Mouse (Mus musculus): ENCODE measurements around the gene Kitl. TPM values are rescaled to one million over a fixed set of nuclear protein-coding genes. Genes with fewer than 3 reads are reported as not detected.
A peak's percentile ranks its signal among the peaks of the same experiment; 100 is the strongest.

Kitl gene
- polyA plus RNA-seq, 1 experiment from 2014 or later = 11.4 TPM

GRCm38 (mm10) chr10:100054006-100054405 lies 38.6 kb downstream of the Kitl start:
- no peaks in the 10 kb centered on the region for H3K4me1 ChIP-seq
- WGBS = 69% methylated on average over 3 of the region's 3 CpGs
- no peaks in the 10 kb centered on the region for H3K9me3 ChIP-seq
- H3K4me3 ChIP-seq = no peak overlapping the region
- H3K9ac ChIP-seq = no peak overlapping the region
- peaks cover 8% of the 10 kb centered on the region; the same call in 1 of the 2 replicates for H3K36me3 ChIP-seq
- no peak for ATAC-seq (ENCODE audit: extremely low read depth, insufficient number of reproducible peaks, low FRiP score, low TSS enrichment)
- H3K4me2 ChIP-seq = no peak overlapping the region
- H3K27ac ChIP-seq (replicated peaks) = no peak overlapping the region
- H3K27me3 ChIP-seq (replicated peaks) = no peaks in the 10 kb centered on the region

- no peaks in the 10 kb centered on the region for H3K9me3 ChIP-seq
- no peak overlapping the region for H3K4me3 ChIP-seq
- ATAC-seq (ENCODE audit: extremely low read depth, insufficient number of reproducible peaks, low FRiP score, low TSS enrichment) = no peak
- H3K27ac ChIP-seq (replicated peaks) = no peak overlapping the region
- WGBS = 83% methylated on average over 2 of the region's 2 CpGs
- no peak overlapping the region for H3K9ac ChIP-seq
- H3K36me3 ChIP-seq = peaks cover 8% of the 10 kb centered on the region; the same call in 1 of the 2 replicates
- H3K27me3 ChIP-seq (replicated peaks) = no peaks in the 10 kb centered on the region
- H3K4me1 ChIP-seq = no peaks in the 10 kb centered on the region
- no peak overlapping the region for H3K4me2 ChIP-seq
Measured at GRCm38 (mm10) chr10:100055082-100055481, 39.7 kb downstream of the Kitl start.

GRCm38 (mm10) chr10:100057106-100057623 lies 41.7 kb downstream of the Kitl start:
- no peaks in the 10 kb centered on the region for H3K27me3 ChIP-seq (replicated peaks)
- no peak overlapping the region for H3K4me2 ChIP-seq
- H3K9me3 ChIP-seq = no peaks in the 10 kb centered on the region
- H3K9ac ChIP-seq = no peak overlapping the region
- no peak overlapping the region for H3K27ac ChIP-seq (replicated peaks)
- 49% methylated on average over 1 of the region's 1 CpGs for WGBS
- peaks cover 5% of the 10 kb centered on the region; the same call in 1 of the 2 replicates for H3K36me3 ChIP-seq
- H3K4me3 ChIP-seq = no peak overlapping the region
- ATAC-seq (ENCODE audit: extremely low read depth, insufficient number of reproducible peaks, low FRiP score, low TSS enrichment) = no peak
- H3K4me1 ChIP-seq = no peaks in the 10 kb centered on the region

GRCm38 (mm10) chr10:100059356-100059755 lies 43.9 kb downstream of the Kitl start:
- Histone ChIP-seq H3K27me3 (replicated peaks) (no peaks in the 10 kb centered on the region), H3K4me1 (no peaks in the 10 kb centered on the region)
- WGBS = 76% methylated on average over 4 of the region's 4 CpGs

GRCm38 (mm10) chr10:100065529-100066301 lies 50.3 kb downstream of the Kitl start:
- Histone ChIP-seq H3K4me1 (no peaks in the 10 kb centered on the region), H3K27me3 (replicated peaks) (no peaks in the 10 kb centered on the region), H3K4me3 (no peak overlapping the region), H3K36me3 (no peaks in the 10 kb centered on the region), H3K9ac (no peak overlapping the region), H3K4me2 (no peak overlapping the region), H3K27ac (replicated peaks) (0 out of 2 replicates have a peak overlapping the region, but pooled peaks have one; percentile 24), H3K9me3 (no peaks in the 10 kb centered on the region)
- no peak; the same call in 1 of the 2 replicates for ATAC-seq (ENCODE audit: extremely low read depth, insufficient number of reproducible peaks, low FRiP score, low TSS enrichment)
- 60% methylated on average over 12 of the region's 12 CpGs for WGBS

More at GRCm38 (mm10) chr10:100059356-100059755, 43.9 kb downstream of the Kitl start:
- H3K36me3 ChIP-seq = no peaks in the 10 kb centered on the region
- no peak for ATAC-seq (ENCODE audit: extremely low read depth, insufficient number of reproducible peaks, low FRiP score, low TSS enrichment)
- H3K9ac ChIP-seq = no peak overlapping the region
- no peak overlapping the region for H3K4me2 ChIP-seq
- H3K27ac ChIP-seq (replicated peaks) = no peak overlapping the region
- no peaks in the 10 kb centered on the region for H3K9me3 ChIP-seq
- H3K4me3 ChIP-seq = no peak overlapping the region

GRCm38 (mm10) chr10:100066374-100066773 lies 50.9 kb downstream of the Kitl start:
- Histone ChIP-seq H3K9me3 (no peaks in the 10 kb centered on the region), H3K27ac (replicated peaks) (0 out of 2 replicates have a peak overlapping the region, but pooled peaks have one; percentile 24), H3K9ac (no peak overlapping the region), H3K36me3 (no peaks in the 10 kb centered on the region), H3K4me3 (no peak overlapping the region), H3K27me3 (replicated peaks) (no peaks in the 10 kb centered on the region), H3K4me1 (no peaks in the 10 kb centered on the region), H3K4me2 (no peak overlapping the region)
- WGBS = 76% methylated on average over 7 of the region's 7 CpGs
- ATAC-seq (ENCODE audit: extremely low read depth, insufficient number of reproducible peaks, low FRiP score, low TSS enrichment) = no peak

- no peaks in the 10 kb centered on the region for H3K27me3 ChIP-seq (replicated peaks)
- H3K9ac ChIP-seq = no peak overlapping the region
- no peaks in the 10 kb centered on the region for H3K4me1 ChIP-seq
- H3K9me3 ChIP-seq = no peaks in the 10 kb centered on the region
- H3K4me2 ChIP-seq = no peak overlapping the region
- H3K27ac ChIP-seq (replicated peaks) = no peak overlapping the region
- no peaks in the 10 kb centered on the region for H3K36me3 ChIP-seq
- H3K4me3 ChIP-seq = no peak overlapping the region
- no peak for ATAC-seq (ENCODE audit: extremely low read depth, insufficient number of reproducible peaks, low FRiP score, low TSS enrichment)
- 79% methylated on average over 1 of the region's 1 CpGs for WGBS
Measured at GRCm38 (mm10) chr10:100072641-100073040, 57.2 kb downstream of the Kitl start.

GRCm38 (mm10) chr10:100073092-100073491 lies 57.7 kb downstream of the Kitl start:
- Histone ChIP-seq H3K27me3 (replicated peaks) (no peaks in the 10 kb centered on the region), H3K9me3 (no peaks in the 10 kb centered on the region), H3K27ac (replicated peaks) (no peak overlapping the region), H3K4me2 (no peak overlapping the region), H3K9ac (no peak overlapping the region), H3K4me3 (no peak overlapping the region), H3K4me1 (no peaks in the 10 kb centered on the region), H3K36me3 (no peaks in the 10 kb centered on the region)
- no peak for ATAC-seq (ENCODE audit: extremely low read depth, insufficient number of reproducible peaks, low FRiP score, low TSS enrichment)

GRCm38 (mm10) chr10:100101115-100101514 lies 85.7 kb downstream of the Kitl start:
- Histone ChIP-seq H3K4me2 (no peak overlapping the region), H3K4me3 (no peak overlapping the region), H3K9ac (no peak overlapping the region), H3K27me3 (replicated peaks) (no peaks in the 10 kb centered on the region), H3K9me3 (no peaks in the 10 kb centered on the region), H3K27ac (replicated peaks) (no peak overlapping the region), H3K4me1 (peaks cover 14% of the 10 kb centered on the region), H3K36me3 (peaks cover 5% of the 10 kb centered on the region; the same call in 1 of the 2 replicates)
- WGBS = 41% methylated on average over 3 of the region's 3 CpGs
- ATAC-seq (ENCODE audit: extremely low read depth, insufficient number of reproducible peaks, low FRiP score, low TSS enrichment) = no peak

- Histone ChIP-seq H3K36me3 (no peaks in the 10 kb centered on the region), H3K9ac (no peak overlapping the region), H3K4me3 (no peak overlapping the region), H3K27me3 (replicated peaks) (no peaks in the 10 kb centered on the region), H3K27ac (replicated peaks) (no peak overlapping the region), H3K9me3 (no peaks in the 10 kb centered on the region), H3K4me1 (peaks cover 4% of the 10 kb centered on the region), H3K4me2 (no peak overlapping the region)
- WGBS = 48% methylated on average over 7 of the region's 7 CpGs
- no peak for ATAC-seq (ENCODE audit: extremely low read depth, insufficient number of reproducible peaks, low FRiP score, low TSS enrichment)
Measured at GRCm38 (mm10) chr10:100111209-100111608, 95.8 kb downstream of the Kitl start.

- Histone ChIP-seq H3K4me3 (no peak overlapping the region), H3K4me1 (no peaks in the 10 kb centered on the region), H3K27ac (replicated peaks) (no peak overlapping the region), H3K27me3 (replicated peaks) (no peaks in the 10 kb centered on the region), H3K36me3 (no peaks in the 10 kb centered on the region), H3K4me2 (no peak overlapping the region), H3K9me3 (no peaks in the 10 kb centered on the region), H3K9ac (no peak overlapping the region)
- 84% methylated on average over 2 of the region's 2 CpGs for WGBS
- ATAC-seq (ENCODE audit: extremely low read depth, insufficient number of reproducible peaks, low FRiP score, low TSS enrichment) = no peak
Measured at GRCm38 (mm10) chr10:100115570-100115969, 100.1 kb downstream of the Kitl start.

- Histone ChIP-seq H3K9me3 (no peaks in the 10 kb centered on the region), H3K9ac (no peak overlapping the region), H3K4me3 (no peak overlapping the region), H3K4me2 (no peak overlapping the region), H3K27me3 (replicated peaks) (no peaks in the 10 kb centered on the region), H3K4me1 (peaks cover 8% of the 10 kb centered on the region), H3K36me3 (no peaks in the 10 kb centered on the region), H3K27ac (replicated peaks) (no peak overlapping the region)
- WGBS = 76% methylated on average over 5 of the region's 5 CpGs
- ATAC-seq (ENCODE audit: extremely low read depth, insufficient number of reproducible peaks, low FRiP score, low TSS enrichment) = no peak
Measured at GRCm38 (mm10) chr10:100124452-100124851, 109.0 kb downstream of the Kitl start.

Measured in heart, embryonic 13.5 days (tissue).